Mouse (Mus musculus) limb, embryonic 15.5 days (tissue): ENCODE data around the gene Apof. TPM values are rescaled to one million over a fixed set of nuclear protein-coding genes. Genes with fewer than 3 reads are reported as not detected.
"Not testable (repeated sequence)": the region's sequence is repeated elsewhere in the genome, so short reads cannot be mapped to it uniquely, and the experiment has no call there.

Experiments
- ATAC-seq: fragments of 200-750 bp; cut with Nextera tagmentation; 2 replicates; pipeline ENCODE4 v1.8.0; 2017; ENCODE audit warnings: low read depth, moderate TSS enrichment; ENCODE audit not compliant: insufficient number of reproducible peaks, low FRiP score, low TSS enrichment
- H3K27ac ChIP-seq: fragments of 300-500 bp; sonication (generic); 2 replicates; pipeline ENCODE4 v1.5.1; 2015; ENCODE audit warnings: moderate library complexity, mild to moderate bottlenecking, inconsistent platforms
- H3K27me3 ChIP-seq: fragments of 300-500 bp; sonication (generic); 2 replicates; pipeline ENCODE4 v1.6.1; 2015; ENCODE audit warnings: inconsistent platforms
- H3K36me3 ChIP-seq: fragments of 300-500 bp; sonication (generic); 2 replicates; pipeline ENCODE4 v1.6.1; 2015; ENCODE audit warnings: inconsistent platforms
- H3K4me1 ChIP-seq: fragments of 300-500 bp; sonication (generic); 2 replicates; pipeline ENCODE4 v1.6.1; 2015; ENCODE audit warnings: inconsistent platforms
- H3K4me2 ChIP-seq: fragments of 300-500 bp; sonication (generic); 2 replicates; pipeline ENCODE4 v1.6.1; 2015; ENCODE audit warnings: mild to moderate bottlenecking, inconsistent platforms
- H3K4me3 ChIP-seq: fragments of 300-500 bp; sonication (generic); 2 replicates; pipeline ENCODE4 v1.5.1; 2015; ENCODE audit warnings: mild to moderate bottlenecking, inconsistent platforms
- H3K9ac ChIP-seq: fragments of 300-500 bp; sonication (generic); 2 replicates; pipeline ENCODE4 v1.6.1; 2015; ENCODE audit warnings: inconsistent platforms
- H3K9me3 ChIP-seq: fragments of 300-500 bp; sonication (generic); 2 replicates; pipeline ENCODE4 v1.6.1; 2016; ENCODE audit warnings: inconsistent platforms
- WGBS: fragments of 180-500 bp; shearing (Covaris S2); methylation state at CpG from one replicate; pipeline ENCODE4 v1.1.7; 2015; 5-methylcytosine and 5-hydroxymethylcytosine counted together
- polyA plus RNA-seq: library from polyadenylated mRNA; unstranded; fragments of >200 nt; fragmentation: Nextera tagmentation; extraction: Ambion mirVana; gene quantifications from 2 replicates; pipeline ENCODE4 v1.2.1, GENCODE M21; 2015

The Apof gene
- polyA plus RNA-seq, 1 experiment from 2014 or later = 0.27 TPM

GRCm38 (mm10) chr10:128281682-128282081 lies 13.2 kb downstream of the Apof start:
- WGBS = 90% methylated on average over 14 of the region's 14 CpGs
- peaks cover 65% of the 10 kb centered on the region for H3K36me3 ChIP-seq

GRCm38 (mm10) chr10:128282886-128283450 lies 14.5 kb downstream of the Apof start:
- no peaks in the 10 kb centered on the region for H3K27me3 ChIP-seq
- no peak for ATAC-seq
- H3K4me2 ChIP-seq = no peak overlapping the region
- no peak overlapping the region for H3K4me3 ChIP-seq
- no peak overlapping the region for H3K27ac ChIP-seq
- no peaks in the 10 kb centered on the region for H3K4me1 ChIP-seq
- H3K9me3 ChIP-seq = no peaks in the 10 kb centered on the region
- H3K9ac ChIP-seq = no peak overlapping the region
- WGBS = 92% methylated on average over 20 of the region's 20 CpGs
- peaks cover 65% of the 10 kb centered on the region for H3K36me3 ChIP-seq

More at GRCm38 (mm10) chr10:128281682-128282081, 13.2 kb downstream of the Apof start:
- no peak overlapping the region for H3K4me2 ChIP-seq
- H3K4me3 ChIP-seq = no peak overlapping the region
- no peak overlapping the region for H3K9ac ChIP-seq
- H3K27me3 ChIP-seq = no peaks in the 10 kb centered on the region
- ATAC-seq = no peak
- H3K9me3 ChIP-seq = no peaks in the 10 kb centered on the region
- no peak overlapping the region for H3K27ac ChIP-seq
- H3K4me1 ChIP-seq = no peaks in the 10 kb centered on the region

GRCm38 (mm10) chr10:128283604-128284579 lies 15.4 kb downstream of the Apof start:
- Histone ChIP-seq H3K27ac (no peak overlapping the region), H3K36me3 (peaks cover 67% of the 10 kb centered on the region), H3K4me1 (no peaks in the 10 kb centered on the region), H3K4me3 (no peak overlapping the region), H3K9me3 (no peaks in the 10 kb centered on the region), H3K9ac (no peak overlapping the region), H3K4me2 (no peak overlapping the region), H3K27me3 (no peaks in the 10 kb centered on the region)
- no peak for ATAC-seq
- WGBS = 65% methylated on average over 31 of the region's 31 CpGs

GRCm38 (mm10) chr10:128290594-128290993 lies 22.1 kb downstream of the Apof start:
- H3K27me3 ChIP-seq, H3K4me3 ChIP-seq, H3K4me1 ChIP-seq, ATAC-seq, H3K4me2 ChIP-seq, H3K9me3 ChIP-seq, H3K9ac ChIP-seq, H3K27ac ChIP-seq: not testable (repeated sequence)
- 91% methylated on average over 1 of the region's 1 CpGs for WGBS
- peaks cover 47% of the 10 kb centered on the region for H3K36me3 ChIP-seq

- peaks cover 11% of the 10 kb centered on the region for H3K36me3 ChIP-seq
- no peak for ATAC-seq
- no peaks in the 10 kb centered on the region for H3K9me3 ChIP-seq
- H3K4me2 ChIP-seq = no peak overlapping the region
- no peak overlapping the region for H3K27ac ChIP-seq
- WGBS = 79% methylated on average over 13 of the region's 13 CpGs
- no peak overlapping the region for H3K9ac ChIP-seq
- no peaks in the 10 kb centered on the region for H3K27me3 ChIP-seq
- peaks cover 5% of the 10 kb centered on the region for H3K4me1 ChIP-seq
- no peak overlapping the region for H3K4me3 ChIP-seq
Measured at GRCm38 (mm10) chr10:128296370-128297090, 28.1 kb downstream of the Apof start.

GRCm38 (mm10) chr10:128297221-128297620 lies 28.8 kb downstream of the Apof start:
- Histone ChIP-seq H3K4me3 (no peak overlapping the region), H3K4me2 (no peak overlapping the region), H3K36me3 (peaks cover 5% of the 10 kb centered on the region; the same call in 1 of the 2 replicates), H3K4me1 (peaks cover 7% of the 10 kb centered on the region), H3K9ac (no peak overlapping the region), H3K27ac (no peak overlapping the region), H3K27me3 (no peaks in the 10 kb centered on the region), H3K9me3 (no peaks in the 10 kb centered on the region)
- ATAC-seq = no peak
- 67% methylated on average over 4 of the region's 4 CpGs for WGBS

- peaks cover 11% of the 10 kb centered on the region for H3K4me1 ChIP-seq
- H3K27ac ChIP-seq = no peak overlapping the region; the same call in 1 of the 2 replicates
- 53% methylated on average over 11 of the region's 11 CpGs for WGBS
- H3K36me3 ChIP-seq = 0 out of 2 replicates have a peak, but pooled peaks cover 1% of the 10 kb centered on the region
- H3K9me3 ChIP-seq = no peaks in the 10 kb centered on the region
- no peak overlapping the region for H3K4me3 ChIP-seq
- H3K27me3 ChIP-seq = no peaks in the 10 kb centered on the region
- no peak for ATAC-seq
- no peak overlapping the region for H3K4me2 ChIP-seq
- H3K9ac ChIP-seq = no peak overlapping the region
Measured at GRCm38 (mm10) chr10:128297622-128298021, 29.2 kb downstream of the Apof start.

GRCm38 (mm10) chr10:128298243-128298642 lies 29.8 kb downstream of the Apof start:
- WGBS = 72% methylated on average over 6 of the region's 6 CpGs
- no peak overlapping the region for H3K4me3 ChIP-seq
- no peaks in the 10 kb centered on the region for H3K9me3 ChIP-seq
- no peaks in the 10 kb centered on the region for H3K27me3 ChIP-seq
- no peaks in the 10 kb centered on the region for H3K36me3 ChIP-seq
- ATAC-seq = no peak
- no peak overlapping the region for H3K27ac ChIP-seq
- no peak overlapping the region for H3K9ac ChIP-seq
- H3K4me1 ChIP-seq = peaks cover 11% of the 10 kb centered on the region
- H3K4me2 ChIP-seq = no peak overlapping the region

GRCm38 (mm10) chr10:128298702-128299171 lies 30.3 kb downstream of the Apof start, which contains the start of gene Il23a:
TSS of gene Il23a (minus strand) at chr10:128298752.
- Histone ChIP-seq H3K4me1 (peaks cover 11% of the 10 kb centered on the region), H3K27me3 (no peaks in the 10 kb centered on the region), H3K9me3 (no peaks in the 10 kb centered on the region), H3K27ac (no peak within 1 kb of the TSS; the same call in 1 of the 2 replicates), H3K9ac (no peak within 1 kb of the TSS), H3K4me2 (no peak within 1 kb of the TSS), H3K36me3 (no peaks in the 10 kb centered on the region), H3K4me3 (no peak within 1 kb of the TSS)
- ATAC-seq = no peak
- WGBS = 77% methylated on average over 11 of the region's 11 CpGs

- peaks cover 20% of the 10 kb centered on the region for H3K4me1 ChIP-seq
- WGBS = 35% methylated on average over 3 of the region's 3 CpGs
Measured at GRCm38 (mm10) chr10:128302357-128302756, 33.9 kb downstream of the Apof start.

GRCm38 (mm10) chr10:128302785-128303125 lies 34.3 kb downstream of the Apof start:
- WGBS = under 1% methylated on average over 9 of the region's 9 CpGs
- Histone ChIP-seq H3K36me3 (no peaks in the 10 kb centered on the region), H3K4me1 (peaks cover 18% of the 10 kb centered on the region), H3K27me3 (no peaks in the 10 kb centered on the region), H3K9me3 (no peaks in the 10 kb centered on the region), H3K9ac (peak overlapping the region; percentile 79), H3K27ac (peak overlapping the region; percentile 97), H3K4me3 (peak overlapping the region; percentile 60), H3K4me2 (peak overlapping the region; percentile 71)
- 0 out of 2 replicates have a peak, but pooled peaks have one; percentile 45 for ATAC-seq

More at GRCm38 (mm10) chr10:128302357-128302756, 33.9 kb downstream of the Apof start:
- Histone ChIP-seq H3K9me3 (no peaks in the 10 kb centered on the region), H3K9ac (peak overlapping the region; percentile 79), H3K27ac (peak overlapping the region; percentile 97), H3K4me3 (peak overlapping the region; percentile 60), H3K36me3 (no peaks in the 10 kb centered on the region), H3K4me2 (peak overlapping the region; percentile 71), H3K27me3 (no peaks in the 10 kb centered on the region)
- ATAC-seq = no peak
